Mouse (Mus musculus) right cerebral cortex, postnatal 10 days (tissue): ENCODE measurements at regions not wholly inside any gene's neighbourhood (a gene's known extent, or its start where the extent isn't known, plus 50 kb on each side); places are given as distances from the start of the nearest gene placed in this dataset.
A peak's percentile ranks its signal among the peaks of the same experiment; 100 is the strongest.

Experiments
- DNase-seq, 2 experiments: peaks; one replicate each; pipeline ENCODE4 v3.0.0; 2021; ENCODE audit warnings: low spot score in 2 of 2

- DNase-seq, result no peak
These were observed 67.4 kb downstream of the Avpr1a start for GRCm38 (mm10) chr10:122515698-122516097.

GRCm38 (mm10) chr10:122519274-122519790 is 71.0 kb downstream of the Avpr1a start:
- no peak for DNase-seq

GRCm38 (mm10) chr10:122519981-122520380 is 71.7 kb downstream of the Avpr1a start:
- no peak for DNase-seq

GRCm38 (mm10) chr10:122522631-122523030 is 74.3 kb downstream of the Avpr1a start:
- no peak for DNase-seq

- DNase-seq, result no peak
These were observed 77.1 kb downstream of the Avpr1a start for GRCm38 (mm10) chr10:122525360-122525759.

GRCm38 (mm10) chr10:122525807-122526206 is 77.5 kb downstream of the Avpr1a start:
- no peak for DNase-seq

- no peak for DNase-seq
These were observed 79.9 kb downstream of the Avpr1a start for GRCm38 (mm10) chr10:122528222-122528621.

GRCm38 (mm10) chr10:122528973-122529703 is 80.8 kb downstream of the Avpr1a start:
- peak in 1 of 2 experiments; percentile 43 for DNase-seq

GRCm38 (mm10) chr10:122534714-122535113 is 86.4 kb downstream of the Avpr1a start:
- DNase-seq, result no peak

- no peak for DNase-seq
These were observed 86.8 kb downstream of the Avpr1a start for GRCm38 (mm10) chr10:122535137-122535536.

GRCm38 (mm10) chr10:122539655-122540054 is 91.4 kb downstream of the Avpr1a start:
- DNase-seq, result no peak

GRCm38 (mm10) chr10:122542573-122542972 is 94.3 kb downstream of the Avpr1a start:
- DNase-seq, result no peak

GRCm38 (mm10) chr10:122544096-122544720 is 95.9 kb downstream of the Avpr1a start:
- DNase-seq, result peak; percentile 69 to 79

- DNase-seq, result no peak
These were observed 96.7 kb downstream of the Avpr1a start for GRCm38 (mm10) chr10:122545029-122545428.

GRCm38 (mm10) chr10:122551586-122551985 is 103.3 kb downstream of the Avpr1a start:
- no peak for DNase-seq

GRCm38 (mm10) chr10:122553124-122553822 is 105.0 kb downstream of the Avpr1a start:
- peak; percentile 63 to 73 for DNase-seq

- DNase-seq, result no peak
These were observed 105.6 kb downstream of the Avpr1a start for GRCm38 (mm10) chr10:122553851-122554250.

GRCm38 (mm10) chr10:122558660-122559059 is 110.4 kb downstream of the Avpr1a start:
- DNase-seq, result no peak

- DNase-seq, result no peak
These were observed 111.8 kb downstream of the Avpr1a start for GRCm38 (mm10) chr10:122560001-122560695.

- no peak for DNase-seq
These were observed 113.6 kb downstream of the Avpr1a start for GRCm38 (mm10) chr10:122561924-122562323.

- no peak for DNase-seq
These were observed 114.2 kb downstream of the Avpr1a start for GRCm38 (mm10) chr10:122562542-122562941.

- DNase-seq, result no peak
These were observed 114.6 kb upstream of the Ppm1h start for GRCm38 (mm10) chr10:122563973-122564372.
